Mouse (Mus musculus): ENCODE measurements around the gene Asb6. TPM values are rescaled to one million over a fixed set of nuclear protein-coding genes. Genes with fewer than 3 reads are reported as not detected.

Asb6 gene
- polyA plus RNA-seq, 1 experiment: 97.6 TPM

DNA sequence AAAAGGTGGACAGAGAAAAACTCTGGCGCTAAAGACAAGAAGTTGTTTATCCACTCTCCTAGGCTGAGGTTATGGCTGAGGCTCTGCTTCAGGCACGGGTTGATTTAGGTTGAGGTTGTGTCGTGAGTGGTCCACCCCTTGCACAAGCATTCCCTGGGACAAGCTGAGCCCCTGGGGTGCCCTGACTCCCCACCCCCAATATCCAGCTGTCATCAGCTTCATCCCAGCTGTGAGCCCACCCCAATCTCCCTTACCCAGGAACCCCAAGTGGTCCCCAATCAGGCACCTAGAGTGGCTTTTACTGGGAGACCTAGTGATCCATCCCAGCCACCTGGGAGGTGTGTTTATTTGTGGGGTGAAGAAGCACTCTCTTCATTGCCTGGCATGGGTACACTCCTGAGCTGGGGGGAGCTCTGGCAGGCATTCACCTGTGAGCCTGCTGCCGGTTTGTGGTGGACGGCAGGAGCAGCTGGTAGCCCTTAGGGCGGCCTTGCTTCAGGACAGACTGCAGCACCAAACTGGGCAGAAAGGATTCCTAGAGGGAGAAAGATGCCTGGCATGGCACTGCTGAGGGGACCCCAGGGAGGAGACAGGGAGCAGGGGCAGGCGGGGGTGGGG lies 34.8 kb downstream of the Asb6 start:
- no peak for TF ChIP-seq POLR2A (IDR thresholded peaks at IDR 0.05; ENCODE audit: control insufficient read depth, extremely low read depth, insufficient read depth, low read length, poor library complexity)
- TF ChIP-seq CTCF (IDR thresholded peaks at IDR 0.05; ENCODE audit: borderline replicate concordance, control insufficient read depth, extremely low read depth, insufficient read depth, low read length, poor library complexity): no peak
- H3K27ac ChIP-seq (ENCODE audit: control insufficient read depth, insufficient read depth, low read length): no peak overlapping the region
- H3K4me1 ChIP-seq (replicated peaks; ENCODE audit: control insufficient read depth, insufficient read depth, low read length): peaks cover 12% of the 10 kb centered on the region
- H3K36me3 ChIP-seq (ENCODE audit: control insufficient read depth, insufficient read depth, low read length): no peaks in the 10 kb centered on the region
- no peak overlapping the region for H3K4me3 ChIP-seq (ENCODE audit: control insufficient read depth, insufficient read depth, low read length)
- 85% methylated on average over 7 of the region's 7 CpGs for WGBS
- H3K27me3 ChIP-seq (ENCODE audit: control insufficient read depth, insufficient read depth, low read length): no peaks in the 10 kb centered on the region
- no peak for DNase-seq

DNA sequence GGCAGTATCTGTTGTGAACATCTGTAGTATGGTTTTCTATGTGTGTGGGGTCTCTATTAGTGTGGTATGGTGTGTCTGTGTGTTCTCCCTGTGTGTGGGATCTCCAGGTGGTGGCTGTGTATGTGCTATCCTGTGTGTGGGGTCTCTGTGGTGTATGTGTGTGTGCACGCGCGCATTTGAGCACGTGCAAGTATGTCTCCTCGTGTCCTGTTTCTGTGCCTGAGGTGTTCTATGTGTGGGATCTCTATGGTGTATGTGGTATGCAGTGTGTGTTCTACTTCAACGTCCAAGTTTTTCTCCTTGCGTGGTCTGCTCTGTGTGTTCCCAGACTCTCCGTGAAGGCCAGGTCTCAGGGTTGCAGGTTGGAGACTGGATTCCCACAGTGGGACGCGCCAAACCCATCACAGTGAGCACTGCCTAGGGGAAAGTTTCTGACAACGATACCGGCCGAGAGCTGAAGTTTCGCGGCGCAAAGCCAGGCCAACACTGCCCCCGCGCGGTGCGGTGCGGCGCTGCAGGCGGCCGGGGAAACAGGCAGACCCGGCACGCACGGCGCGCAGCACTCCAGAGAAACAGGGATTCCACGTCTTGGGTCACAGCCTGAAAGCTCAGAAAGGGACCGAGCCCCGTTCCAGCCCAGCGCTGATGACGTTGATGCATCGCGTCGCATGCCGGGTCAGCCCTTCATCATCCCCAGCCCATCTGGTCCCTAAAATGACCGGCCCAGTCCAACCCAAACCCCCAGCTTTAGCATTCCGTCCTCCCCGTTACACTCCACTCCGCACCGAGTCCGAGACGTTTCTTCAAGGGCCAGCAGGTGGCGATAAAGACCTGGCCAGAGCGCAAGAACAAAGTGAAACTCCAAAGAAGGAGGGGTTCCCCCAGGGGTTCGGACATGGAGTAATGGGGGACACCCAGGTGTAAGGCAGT lies 35.7 kb downstream of the Asb6 start:
- Histone ChIP-seq H3K27me3 (ENCODE audit: control insufficient read depth, insufficient read depth, low read length) (no peaks in the 10 kb centered on the region), H3K27ac (ENCODE audit: control insufficient read depth, insufficient read depth, low read length) (no peak overlapping the region), H3K36me3 (ENCODE audit: control insufficient read depth, insufficient read depth, low read length) (no peaks in the 10 kb centered on the region), H3K4me1 (replicated peaks; ENCODE audit: control insufficient read depth, insufficient read depth, low read length) (peaks cover 12% of the 10 kb centered on the region), H3K4me3 (ENCODE audit: control insufficient read depth, insufficient read depth, low read length) (peak overlapping the region; percentile 33)
- TF ChIP-seq CTCF (IDR thresholded peaks at IDR 0.05; ENCODE audit: borderline replicate concordance, control insufficient read depth, extremely low read depth, insufficient read depth, low read length, poor library complexity) (peak; percentile 97), POLR2A (IDR thresholded peaks at IDR 0.05; ENCODE audit: control insufficient read depth, extremely low read depth, insufficient read depth, low read length, poor library complexity) (0 out of 2 replicates have a peak, but pooled peaks have one; percentile 35)
- WGBS: 5% methylated on average over 48 of the region's 48 CpGs
- peak; percentile 95 for DNase-seq

- Histone ChIP-seq H3K36me3 (ENCODE audit: control insufficient read depth, insufficient read depth, low read length) (no peaks in the 10 kb centered on the region), H3K27ac (ENCODE audit: control insufficient read depth, insufficient read depth, low read length) (no peak overlapping the region), H3K27me3 (ENCODE audit: control insufficient read depth, insufficient read depth, low read length) (no peaks in the 10 kb centered on the region), H3K4me1 (replicated peaks; ENCODE audit: control insufficient read depth, insufficient read depth, low read length) (peaks cover 12% of the 10 kb centered on the region), H3K4me3 (ENCODE audit: control insufficient read depth, insufficient read depth, low read length) (no peak overlapping the region)
- DNase-seq: no peak
- no peak for TF ChIP-seq CTCF (IDR thresholded peaks at IDR 0.05; ENCODE audit: borderline replicate concordance, control insufficient read depth, extremely low read depth, insufficient read depth, low read length, poor library complexity)
- WGBS: 93% methylated on average over 7 of the region's 7 CpGs
Measured at GRCm38 (mm10) chr2:30792061-30792460, 38.1 kb downstream of the Asb6 start.

GRCm38 (mm10) chr2:30787466-30787865 lies 42.7 kb downstream of the Asb6 start:
- TF ChIP-seq CTCF (IDR thresholded peaks at IDR 0.05; ENCODE audit: borderline replicate concordance, control insufficient read depth, extremely low read depth, insufficient read depth, low read length, poor library complexity) (no peak), POLR2A (IDR thresholded peaks at IDR 0.05; ENCODE audit: control insufficient read depth, extremely low read depth, insufficient read depth, low read length, poor library complexity) (no peak)

GRCm38 (mm10) chr2:30784078-30784994 lies 45.8 kb downstream of the Asb6 start:
- no peak for TF ChIP-seq CTCF (IDR thresholded peaks at IDR 0.05; ENCODE audit: borderline replicate concordance, control insufficient read depth, extremely low read depth, insufficient read depth, low read length, poor library complexity)
- TF ChIP-seq POLR2A (IDR thresholded peaks at IDR 0.05; ENCODE audit: control insufficient read depth, extremely low read depth, insufficient read depth, low read length, poor library complexity): no peak
- Histone ChIP-seq H3K36me3 (ENCODE audit: control insufficient read depth, insufficient read depth, low read length) (no peaks in the 10 kb centered on the region), H3K27ac (ENCODE audit: control insufficient read depth, insufficient read depth, low read length) (no peak overlapping the region), H3K4me3 (ENCODE audit: control insufficient read depth, insufficient read depth, low read length) (peak overlapping the region; percentile 33), H3K4me1 (replicated peaks; ENCODE audit: control insufficient read depth, insufficient read depth, low read length) (peaks cover 17% of the 10 kb centered on the region), H3K27me3 (ENCODE audit: control insufficient read depth, insufficient read depth, low read length) (no peaks in the 10 kb centered on the region)
- WGBS: 10% methylated on average over 37 of the region's 40 CpGs
- peak; percentile 62 for DNase-seq

More at GRCm38 (mm10) chr2:30787466-30787865, 42.7 kb downstream of the Asb6 start:
- no peaks in the 10 kb centered on the region for H3K27me3 ChIP-seq (ENCODE audit: control insufficient read depth, insufficient read depth, low read length)
- H3K4me1 ChIP-seq (replicated peaks; ENCODE audit: control insufficient read depth, insufficient read depth, low read length): peaks cover 17% of the 10 kb centered on the region
- no peak overlapping the region for H3K27ac ChIP-seq (ENCODE audit: control insufficient read depth, insufficient read depth, low read length)
- no peak overlapping the region for H3K4me3 ChIP-seq (ENCODE audit: control insufficient read depth, insufficient read depth, low read length)
- 37% methylated on average over 4 of the region's 4 CpGs for WGBS
- DNase-seq: no peak
- no peaks in the 10 kb centered on the region for H3K36me3 ChIP-seq (ENCODE audit: control insufficient read depth, insufficient read depth, low read length)

DNA sequence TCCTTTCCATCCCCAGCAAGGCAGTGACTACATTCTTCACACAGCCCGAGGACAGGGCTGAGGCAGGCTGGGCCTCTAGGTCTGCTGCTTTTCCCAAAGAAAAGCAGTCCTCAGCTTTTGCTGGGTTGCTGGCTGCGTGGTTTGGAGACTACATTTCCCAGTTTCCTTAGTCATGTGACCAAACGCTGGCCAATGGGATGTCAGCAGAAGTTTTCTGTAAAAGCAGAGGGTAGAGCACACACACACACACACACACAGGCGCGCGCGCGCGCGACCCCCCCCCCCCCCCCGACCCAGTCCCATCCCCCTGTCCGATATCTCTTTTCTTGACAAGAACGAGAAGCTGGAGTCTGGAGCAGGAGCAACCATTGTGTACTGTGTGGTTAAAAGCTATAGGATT lies 46.8 kb downstream of the Asb6 start:
- peak; percentile 52 for DNase-seq

More for the DNA sequence above, 46.8 kb downstream of the Asb6 start:
- peaks cover 17% of the 10 kb centered on the region for H3K4me1 ChIP-seq (replicated peaks; ENCODE audit: control insufficient read depth, insufficient read depth, low read length)
- H3K27me3 ChIP-seq (ENCODE audit: control insufficient read depth, insufficient read depth, low read length): no peaks in the 10 kb centered on the region
- no peaks in the 10 kb centered on the region for H3K36me3 ChIP-seq (ENCODE audit: control insufficient read depth, insufficient read depth, low read length)
- H3K27ac ChIP-seq (ENCODE audit: control insufficient read depth, insufficient read depth, low read length): no peak overlapping the region
- no peak overlapping the region for H3K4me3 ChIP-seq (ENCODE audit: control insufficient read depth, insufficient read depth, low read length)
- no peak for TF ChIP-seq CTCF (IDR thresholded peaks at IDR 0.05; ENCODE audit: borderline replicate concordance, control insufficient read depth, extremely low read depth, insufficient read depth, low read length, poor library complexity)
- TF ChIP-seq POLR2A (IDR thresholded peaks at IDR 0.05; ENCODE audit: control insufficient read depth, extremely low read depth, insufficient read depth, low read length, poor library complexity): no peak
- WGBS: 6% methylated on average over 13 of the region's 13 CpGs

Measured in thymus, adult 2 months (tissue).